ENCODE assay signal across 9 mouse cellular contexts in the genomic region with DNA sequence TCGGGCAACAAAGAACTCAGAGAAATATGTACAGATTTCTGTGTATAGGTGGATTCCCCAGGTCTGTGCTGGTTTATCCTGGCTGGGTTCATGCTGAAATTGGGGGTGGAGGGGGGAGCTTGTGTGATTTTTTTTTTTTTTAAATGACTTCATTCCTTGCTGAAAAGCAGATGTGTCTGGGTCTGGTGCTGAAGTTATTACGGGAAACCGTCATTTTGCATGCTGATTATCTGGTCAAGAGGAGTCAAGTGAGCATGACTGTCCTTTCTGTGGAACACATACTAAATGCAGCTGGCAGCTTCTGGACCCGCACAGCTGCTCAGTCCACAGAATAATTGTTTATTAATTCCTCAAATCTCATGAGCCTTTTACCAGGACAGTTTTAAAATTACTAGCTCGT.
A peak's percentile ranks its signal among the peaks of the same experiment; 100 is the strongest.
DNase-seq lines count a peak whose midpoint lies in the region; ATAC-seq and TF ChIP-seq lines count a peak whose summit lies in the region.
"Had no signal": no experiment of that assay in that cellular context is flagged by ENCODE, and none has a peak within 500 bp of the region (broad histone marks: within the 10 kb centered on the region; RNA-seq: fewer than 3 reads in every experiment).

No protein-coding gene starts in this region.

- peak overlapping the region; percentile 60 for H3K4me3 ChIP-seq in gastrocnemius, adult 2 months
- no peak overlapping the region for H3K4me3 ChIP-seq in lung, postnatal 0 days (ENCODE audit: low read depth, low read length)
- H3K4me3 ChIP-seq in limb, embryonic 15.5 days, result peak overlapping the region; percentile 31

- peak overlapping the region; percentile 39 for H3K4me2 ChIP-seq in lung, postnatal 0 days (replicated peaks; ENCODE audit: low read depth, low read length)
- peak overlapping the region; percentile 57 for H3K4me2 ChIP-seq in limb, embryonic 15.5 days

- no peaks in the 10 kb centered on the region for H3K9me3 ChIP-seq in lung, postnatal 0 days (ENCODE audit: low read length)
- no peaks in the 10 kb centered on the region for H3K9me3 ChIP-seq in limb, embryonic 15.5 days

- no peak for ATAC-seq in lung, postnatal 0 days
- no peak for ATAC-seq in limb, embryonic 15.5 days (ENCODE audit: insufficient number of reproducible peaks, low FRiP score, low TSS enrichment, low read depth)

- intact Hi-C loops in gastrocnemius, adult 2 months (cut with DNase I), result no loop called here
- intact Hi-C loops in gastrocnemius, postnatal 14 days (cut with DNase I; ENCODE audit: low total_unique reads), result no loop called here

- no peak overlapping the region for H3K9ac ChIP-seq in lung, postnatal 0 days (replicated peaks; ENCODE audit: low read depth)
- H3K9ac ChIP-seq in limb, embryonic 15.5 days, result peak overlapping the region; percentile 17; the same call in 1 of the 2 replicates

- TF ChIP-seq EP300 in lung, postnatal 0 days (IDR thresholded peaks at IDR 0.05), result no peak

- H3K4me1 ChIP-seq in lung, postnatal 0 days (ENCODE audit: insufficient read depth, low read depth, low read length), result no peaks in the 10 kb centered on the region
- peaks cover 22% of the 10 kb centered on the region for H3K4me1 ChIP-seq in limb, embryonic 15.5 days

- no peak overlapping the region for H3K27ac ChIP-seq in gastrocnemius, adult 2 months
- no peak overlapping the region for H3K27ac ChIP-seq in lung, postnatal 0 days (ENCODE audit: low read length)
- no peak overlapping the region for H3K27ac ChIP-seq in limb, embryonic 15.5 days
- H3K27ac ChIP-seq: macrophage had no signal

- DNase-seq in gastrocnemius, adult 2 months, result no peak
- DNase-seq in gastrocnemius, postnatal 14 days, result no peak
- no peak for DNase-seq in lung, postnatal 0 days (ENCODE audit: low spot score)
- no peak for DNase-seq in lung, postnatal 10 days
- no peak for DNase-seq in Muller cell, postnatal 12 days (ENCODE audit: inconsistent ontology term)
- no peak for DNase-seq in adrenal gland, postnatal 4 days (ENCODE audit: low spot score in 2 of 2)
- no peak for DNase-seq in urinary bladder, postnatal 25 days (ENCODE audit: low spot score)

- no peaks in the 10 kb centered on the region for H3K36me3 ChIP-seq in lung, postnatal 0 days (ENCODE audit: insufficient read depth, low read length)
- H3K36me3 ChIP-seq in limb, embryonic 15.5 days, result no peaks in the 10 kb centered on the region

- TF ChIP-seq CTCF in gastrocnemius, adult 2 months (IDR thresholded peaks at IDR 0.05), result no peak
- no peak for TF ChIP-seq CTCF in lung, postnatal 0 days (IDR thresholded peaks at IDR 0.05)

- H3K27me3 ChIP-seq in lung, postnatal 0 days (replicated peaks; ENCODE audit: insufficient read depth, low read length), result no peaks in the 10 kb centered on the region
- H3K27me3 ChIP-seq in limb, embryonic 15.5 days, result no peaks in the 10 kb centered on the region

- 27% methylated on average over 5 of the region's 5 CpGs for WGBS in lung, postnatal 0 days
- 22% methylated on average over 5 of the region's 5 CpGs for WGBS in limb, embryonic 15.5 days
